Mouse (Mus musculus) gastrocnemius, postnatal 4 days (tissue): ENCODE results near the gene Hist1h4k. TPM values are rescaled to one million over a fixed set of nuclear protein-coding genes. Genes with fewer than 3 reads are reported as not detected.
"Not testable (repeated sequence)": the region's sequence is repeated elsewhere in the genome, so short reads cannot be mapped to it uniquely, and the experiment has no call there.

Experiments
- DNase-seq, 2 experiments: peaks; one replicate each; pipeline ENCODE4 v3.0.0; 2021 to 2022; ENCODE audit warnings: low spot score in 2 of 2, mixed read lengths in 2 of 2
- long read RNA-seq, 2 experiments: library from polyadenylated mRNA; stranded (forward); transcript quantifications; one replicate each; pipeline ENCODE4 v2.0.0; 2021
- total RNA-seq, 2 experiments: library from RNA; stranded (reverse); gene quantifications; 2 replicates each; pipeline ENCODE4 v1.2.3; 2021

Gene Hist1h4k
- total RNA-seq: 1,000 to 10,000 TPM in 1 of 2 experiments, 100 to 1,000 TPM in 1; 854 to 1,164 TPM
- long read RNA-seq, experiment 1: 0 reads
- long read RNA-seq, experiment 2, partial matches to known transcripts: 0 of 1 reads
- long read RNA-seq, experiment 2, other reads (novel, unspliced or antisense): 0 of 1 reads

DNA sequence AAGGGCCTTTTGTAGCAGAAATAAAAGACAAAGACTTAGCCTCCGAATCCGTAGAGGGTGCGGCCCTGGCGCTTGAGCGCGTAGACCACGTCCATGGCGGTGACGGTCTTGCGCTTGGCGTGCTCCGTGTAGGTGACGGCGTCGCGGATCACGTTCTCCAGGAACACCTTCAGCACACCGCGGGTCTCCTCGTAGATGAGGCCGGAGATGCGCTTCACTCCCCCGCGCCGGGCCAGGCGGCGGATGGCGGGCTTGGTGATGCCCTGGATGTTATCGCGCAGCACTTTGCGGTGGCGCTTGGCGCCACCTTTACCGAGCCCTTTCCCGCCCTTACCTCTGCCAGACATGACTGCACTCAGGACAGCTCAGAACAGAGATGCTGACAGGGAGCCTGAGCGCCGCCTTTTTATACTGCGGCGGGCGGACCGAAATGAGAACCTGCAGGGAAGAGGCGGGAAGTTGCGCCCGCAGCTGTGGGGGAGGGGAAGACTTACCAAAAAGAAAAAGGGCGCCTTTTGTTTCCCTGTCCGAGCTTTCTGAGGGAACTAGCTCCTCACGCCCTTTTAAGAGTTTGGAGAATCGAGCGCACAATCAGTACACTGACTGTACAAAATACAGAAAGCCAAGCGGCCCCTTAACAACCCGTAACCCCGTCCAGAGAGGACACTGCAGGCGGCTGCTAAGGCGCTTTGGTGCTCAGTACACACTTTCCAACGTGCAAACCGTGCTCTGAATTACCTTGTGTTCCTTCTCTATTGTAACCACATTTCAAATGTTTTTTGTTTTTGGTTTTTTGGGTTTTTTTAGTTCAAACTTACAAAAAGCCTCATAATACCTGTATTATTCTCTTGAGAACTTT is at the start of gene Hist1h4k:
TSS of gene Hist1h4k (minus strand) at position 347 of the 859 bp plus-strand sequence.
- peak; percentile 79 to 91 for DNase-seq

DNA sequence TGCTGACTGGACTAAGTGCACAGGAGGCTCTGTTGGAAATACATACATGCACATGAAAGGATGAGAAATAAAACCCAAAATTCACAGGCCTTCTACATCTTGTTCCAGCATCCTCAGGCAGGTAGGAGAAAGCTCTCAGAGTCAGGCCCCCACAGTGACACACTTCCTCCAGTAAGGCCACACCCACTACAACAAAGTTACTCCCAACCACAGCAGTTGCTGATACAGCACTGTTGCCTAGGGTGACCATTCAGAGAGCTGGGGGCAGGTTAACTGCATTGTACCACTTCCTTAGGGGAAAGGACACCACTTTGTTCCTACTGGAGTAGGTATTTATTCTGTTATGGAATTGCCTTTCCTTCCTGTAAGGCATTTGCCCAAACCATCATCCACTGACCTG is 46.9 kb upstream of the Hist1h4k start:
- not testable (repeated sequence) for DNase-seq

DNA sequence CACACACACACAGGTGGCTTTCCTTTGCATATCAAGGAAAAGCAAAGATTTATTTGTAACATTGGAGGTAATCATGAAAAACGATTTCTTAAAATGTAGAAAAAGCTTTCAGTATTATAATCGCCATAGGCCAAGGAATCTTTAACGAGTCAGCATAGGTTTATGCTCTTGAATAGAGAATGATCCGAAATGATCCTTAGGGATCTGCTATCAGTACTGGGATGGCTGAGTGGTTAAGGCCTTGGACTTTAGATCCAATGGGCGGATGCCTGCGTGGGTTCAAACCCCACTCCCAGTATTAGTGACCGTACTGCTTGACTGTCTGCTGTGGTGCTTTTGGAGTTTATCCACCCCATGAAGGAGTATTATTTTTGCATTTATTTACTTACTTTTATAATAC is 45.3 kb upstream of the Hist1h4k start:
- DNase-seq: no peak

DNA sequence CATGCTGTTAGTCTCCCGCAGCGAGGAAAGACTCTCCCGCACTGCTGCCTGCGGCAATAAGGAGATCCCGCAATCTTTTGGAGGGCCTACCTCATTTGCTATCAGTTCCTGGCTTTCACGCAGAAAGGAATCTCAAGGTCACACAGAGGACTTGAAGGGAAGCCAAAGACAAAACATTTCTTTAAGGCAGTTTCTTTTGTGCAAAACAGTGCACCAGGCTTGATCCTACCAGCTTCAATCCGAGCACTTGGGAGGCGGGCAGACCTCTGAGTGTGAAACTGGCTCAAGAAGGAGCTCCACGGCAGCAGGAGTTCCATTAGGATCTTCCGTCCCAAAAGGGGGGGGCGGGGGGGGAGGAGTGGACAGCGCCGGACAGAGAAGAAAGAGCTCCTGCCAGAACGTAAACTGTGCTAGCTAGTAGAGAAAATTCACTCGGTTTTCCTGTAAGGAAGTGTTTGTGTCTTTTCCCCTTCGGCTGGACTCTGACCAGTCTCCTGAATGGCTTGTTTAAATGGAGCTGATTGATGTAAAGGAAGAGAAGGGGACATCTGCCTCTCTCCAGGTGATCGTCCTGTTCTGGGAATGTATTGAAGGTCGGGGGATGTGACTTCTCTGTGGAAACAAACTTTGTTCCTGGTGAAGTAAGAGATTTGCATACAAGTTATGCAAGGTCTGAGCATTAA is 40.4 kb upstream of the Hist1h4k start:
- DNase-seq: no peak

DNA sequence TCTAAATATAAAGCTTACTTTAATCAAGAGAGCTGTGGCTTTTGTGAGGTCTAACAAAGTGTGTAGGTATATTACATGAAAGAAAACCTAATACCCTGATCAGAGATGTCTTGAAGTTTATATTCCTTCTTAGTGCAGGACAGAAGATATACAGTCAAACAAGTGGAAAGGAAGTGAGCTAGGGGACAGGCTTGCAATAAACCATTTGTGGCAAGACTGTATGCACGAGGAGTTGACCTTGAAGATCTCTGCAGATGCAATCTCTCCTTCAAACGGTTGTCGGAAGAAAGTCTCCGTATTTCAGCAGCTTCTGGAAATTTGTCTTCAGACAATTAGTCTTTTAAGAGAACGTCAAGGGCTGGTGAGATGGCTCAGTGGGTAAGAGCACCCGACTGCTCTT is 39.6 kb upstream of the Hist1h4k start:
- no peak for DNase-seq

DNA sequence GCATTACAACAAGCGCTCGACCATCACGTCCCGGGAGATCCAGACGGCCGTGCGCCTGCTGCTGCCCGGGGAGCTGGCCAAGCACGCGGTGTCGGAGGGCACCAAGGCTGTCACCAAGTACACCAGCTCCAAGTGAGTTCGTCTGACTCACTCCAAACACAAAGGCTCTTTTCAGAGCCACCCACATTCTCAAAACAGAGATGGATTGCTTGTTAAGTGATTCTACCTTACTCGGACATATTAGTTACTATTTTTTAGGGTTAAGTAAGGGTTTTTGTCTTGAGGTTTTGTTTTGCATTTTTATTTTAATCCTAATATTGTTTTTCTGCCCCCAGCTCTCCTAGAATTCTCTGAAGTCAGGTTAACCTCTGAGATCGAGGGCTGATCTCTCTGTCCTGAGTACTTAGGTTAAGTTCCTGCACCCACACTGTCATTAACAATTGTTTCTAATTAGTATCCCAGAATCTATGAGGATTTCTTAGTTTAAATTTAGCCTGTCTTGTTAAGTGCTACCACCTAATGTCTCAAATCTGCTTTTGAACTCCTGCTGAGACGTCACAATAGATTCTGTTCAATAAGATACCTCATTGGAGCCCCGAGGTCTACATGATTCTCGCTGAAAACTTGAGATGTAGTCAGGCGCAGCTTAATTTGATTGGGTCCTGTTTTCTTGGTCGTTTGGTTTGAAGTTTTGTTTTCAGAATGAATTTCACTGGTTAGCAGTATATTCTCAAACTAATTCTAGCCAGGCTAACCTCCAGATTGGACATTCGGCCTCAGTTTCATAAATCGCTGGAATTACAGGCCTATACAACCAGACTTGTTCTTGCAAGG is 37.7 kb upstream of the Hist1h4k start:
- DNase-seq: no peak

DNA sequence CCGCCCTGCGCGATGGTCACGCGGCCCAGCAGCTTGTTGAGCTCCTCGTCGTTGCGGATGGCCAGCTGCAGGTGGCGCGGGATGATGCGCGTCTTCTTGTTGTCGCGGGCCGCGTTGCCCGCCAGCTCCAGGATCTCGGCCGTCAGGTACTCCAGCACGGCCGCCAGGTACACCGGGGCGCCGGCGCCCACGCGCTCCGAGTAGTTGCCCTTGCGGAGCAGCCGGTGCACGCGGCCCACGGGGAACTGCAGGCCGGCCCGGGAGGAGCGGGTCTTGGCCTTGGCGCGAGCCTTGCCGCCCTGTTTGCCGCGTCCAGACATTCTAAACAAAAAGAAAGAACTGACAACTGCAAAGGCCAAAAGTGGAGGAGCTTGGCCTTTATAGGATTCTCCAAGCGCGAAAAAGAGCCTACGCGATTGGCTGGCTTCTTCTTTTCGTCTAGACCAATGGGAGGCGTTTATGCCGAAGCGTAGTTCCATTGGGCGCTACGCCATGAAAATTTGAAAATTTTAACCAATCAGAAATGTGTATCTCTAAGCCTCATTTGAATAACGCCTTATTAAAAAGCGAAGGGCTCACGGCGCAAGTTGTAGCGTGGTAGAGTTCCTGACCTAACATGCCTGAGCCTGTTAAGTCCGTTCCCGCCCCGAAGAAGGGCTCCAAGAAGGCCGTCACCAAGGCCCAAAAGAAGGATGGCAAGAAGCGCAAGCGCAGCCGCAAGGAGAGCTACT is 36.8 kb upstream of the Hist1h4k start, which contains the start of the genes Hist1h2an and Hist1h2bp:
TSS of gene Hist1h2an (minus strand) at position 320 of the 731 bp plus-strand sequence.
TSS of gene Hist1h2bp (plus strand) at position 563 of the 731 bp plus-strand sequence.
- peak; percentile 65 to 83 for DNase-seq

DNA sequence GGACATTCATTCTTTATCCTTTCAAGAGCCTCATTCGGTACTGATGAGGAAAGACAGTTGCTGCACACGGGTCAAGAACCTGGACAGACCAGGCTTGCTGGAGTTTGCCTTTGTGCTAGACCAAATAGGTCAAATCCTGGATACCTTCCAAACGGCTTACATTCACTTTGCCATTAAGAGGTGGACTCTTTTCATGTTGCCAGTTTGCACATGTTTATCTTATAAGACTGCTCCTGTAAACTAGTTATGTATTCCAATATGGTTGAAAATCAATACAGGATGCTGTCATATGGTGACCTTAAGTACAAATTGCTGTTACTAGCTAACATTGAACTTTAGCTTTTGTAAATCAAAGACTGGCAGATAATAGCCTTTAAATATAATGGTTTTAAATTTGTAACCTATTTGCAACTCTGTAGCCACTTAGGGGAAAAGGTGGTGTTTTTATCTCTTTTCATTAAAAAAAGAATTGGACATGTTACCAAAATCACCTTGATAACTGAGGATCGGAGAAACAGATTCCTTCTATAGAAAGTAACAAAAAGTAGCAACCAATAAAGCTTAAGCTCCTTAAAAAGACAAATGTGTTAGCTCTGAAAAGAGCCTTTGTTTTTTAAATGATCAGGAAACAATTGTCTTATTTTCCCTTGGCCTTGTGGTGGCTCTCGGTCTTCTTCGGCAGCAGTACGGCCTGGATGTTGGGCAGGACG is 36.0 kb upstream of the Hist1h4k start:
- no peak for DNase-seq

DNA sequence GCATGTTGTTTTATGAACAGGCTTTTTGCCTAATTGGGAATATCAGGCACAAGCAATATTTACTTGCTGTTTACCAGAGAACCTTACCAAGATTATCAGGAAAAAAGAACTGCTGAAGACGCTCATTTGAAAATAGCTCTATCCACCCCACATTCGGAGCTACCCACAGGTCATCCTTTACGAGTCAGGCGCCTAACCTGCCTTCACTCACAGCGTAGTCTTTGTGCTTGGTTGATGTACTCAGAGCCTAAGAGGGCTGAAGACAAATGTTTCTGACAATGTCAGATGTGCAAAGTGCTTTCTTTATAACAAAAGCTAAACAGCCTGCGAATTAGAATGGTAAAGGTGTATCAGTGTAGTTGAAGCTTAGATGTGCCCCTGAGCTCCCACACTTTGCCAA is 34.0 kb upstream of the Hist1h4k start:
- DNase-seq: no peak

DNA sequence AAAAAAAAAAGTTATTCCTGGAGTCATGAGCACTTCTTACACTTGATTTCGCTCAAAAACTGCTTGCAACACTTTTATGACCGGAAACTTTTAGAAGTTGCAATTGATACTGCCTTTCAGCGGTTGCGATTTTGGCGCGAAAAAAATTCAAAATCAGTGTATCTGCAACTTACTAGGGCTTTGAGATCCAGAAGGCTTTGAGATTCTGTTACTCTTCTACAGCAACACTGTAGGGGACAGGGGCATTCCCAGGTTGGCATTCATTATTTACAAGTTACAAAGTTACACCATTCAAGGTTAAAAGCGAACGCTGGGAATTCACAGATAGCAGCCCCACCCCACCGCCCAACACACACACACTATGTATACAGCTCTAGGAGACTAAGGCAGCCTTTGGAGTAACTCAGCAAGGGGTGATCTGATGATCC is 33.4 kb upstream of the Hist1h4k start:
- no peak for DNase-seq

DNA sequence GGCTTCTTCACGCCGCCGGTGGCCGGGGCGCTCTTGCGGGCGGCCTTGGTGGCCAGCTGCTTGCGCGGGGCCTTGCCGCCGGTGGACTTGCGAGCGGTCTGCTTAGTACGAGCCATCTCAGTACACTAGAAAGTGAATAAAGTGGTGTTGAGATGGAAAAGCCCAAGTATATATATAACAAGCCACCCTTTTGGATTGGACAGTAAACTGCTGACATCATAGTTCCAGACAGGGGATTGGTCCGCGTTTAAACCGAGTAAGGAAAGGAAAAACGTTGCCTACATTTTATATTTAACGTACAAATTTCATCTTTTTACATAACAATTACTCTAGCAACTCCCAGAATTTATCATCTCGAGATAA is 32.9 kb upstream of the Hist1h4k start, which contains the start of gene Hist1h3i:
TSS of gene Hist1h3i (minus strand) at position 116 of the 363 bp plus-strand sequence.
- DNase-seq: peak in 1 of 2 experiments; percentile 39

DNA sequence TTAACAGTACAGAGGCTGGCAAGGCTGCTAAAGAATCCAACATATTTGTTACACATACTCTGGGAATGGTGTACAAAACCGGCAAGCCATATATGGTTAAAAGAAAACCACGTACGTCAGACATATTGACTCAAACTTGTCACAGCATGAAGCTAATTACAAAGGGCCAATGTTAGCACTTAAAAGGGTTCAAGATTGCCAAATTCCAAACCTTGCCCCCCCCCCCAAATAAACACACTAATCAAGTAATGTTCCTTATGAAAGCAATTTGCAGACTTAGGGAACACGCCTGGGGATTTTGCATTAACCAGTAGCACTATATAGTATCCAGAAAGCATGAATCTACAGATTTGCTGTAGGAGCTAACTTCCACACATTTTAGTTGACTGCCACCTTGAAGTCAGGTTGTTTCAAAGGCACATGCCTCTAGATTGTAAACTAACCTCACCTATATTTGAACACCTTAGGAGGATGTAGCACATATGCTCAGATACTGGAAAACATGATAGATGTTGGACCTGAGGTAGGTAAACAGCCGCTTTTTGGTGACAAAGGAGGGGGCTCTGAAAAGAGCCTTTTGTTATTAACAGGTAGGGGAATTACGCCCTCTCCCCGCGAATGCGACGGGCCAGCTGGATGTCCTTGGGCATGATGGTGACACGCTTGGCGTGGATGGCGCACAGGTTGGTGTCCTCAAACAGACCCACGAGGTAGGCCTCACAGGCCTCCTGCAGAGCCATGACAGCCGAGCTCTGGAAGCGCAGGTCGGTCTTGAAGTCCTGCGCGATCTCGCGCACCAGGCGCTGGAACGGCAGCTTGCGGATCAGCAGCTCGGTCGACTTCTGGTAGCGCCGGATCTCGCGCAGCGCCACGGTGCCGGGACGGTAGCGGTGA is 32.3 kb upstream of the Hist1h4k start:
- DNase-seq: not testable (repeated sequence)

DNA sequence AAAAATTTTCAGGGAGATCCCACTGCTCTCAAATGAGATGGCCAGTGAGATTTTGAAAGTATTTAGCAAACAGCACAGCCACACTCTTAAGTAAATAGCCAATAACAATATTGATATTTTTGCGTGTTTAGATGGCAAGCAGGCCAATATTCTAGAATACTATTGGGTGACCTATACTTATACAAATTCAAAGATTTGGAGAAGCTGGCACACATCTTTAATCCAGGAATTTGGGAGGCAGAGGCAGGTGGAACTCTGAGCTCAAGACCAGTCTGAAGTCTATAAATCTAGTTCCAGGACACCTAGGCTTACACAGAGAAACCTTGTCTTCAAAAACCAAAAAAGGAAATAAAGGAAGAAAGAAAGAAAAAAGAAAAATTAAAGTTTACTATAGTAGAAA is 31.3 kb upstream of the Hist1h4k start:
- no peak for DNase-seq

DNA sequence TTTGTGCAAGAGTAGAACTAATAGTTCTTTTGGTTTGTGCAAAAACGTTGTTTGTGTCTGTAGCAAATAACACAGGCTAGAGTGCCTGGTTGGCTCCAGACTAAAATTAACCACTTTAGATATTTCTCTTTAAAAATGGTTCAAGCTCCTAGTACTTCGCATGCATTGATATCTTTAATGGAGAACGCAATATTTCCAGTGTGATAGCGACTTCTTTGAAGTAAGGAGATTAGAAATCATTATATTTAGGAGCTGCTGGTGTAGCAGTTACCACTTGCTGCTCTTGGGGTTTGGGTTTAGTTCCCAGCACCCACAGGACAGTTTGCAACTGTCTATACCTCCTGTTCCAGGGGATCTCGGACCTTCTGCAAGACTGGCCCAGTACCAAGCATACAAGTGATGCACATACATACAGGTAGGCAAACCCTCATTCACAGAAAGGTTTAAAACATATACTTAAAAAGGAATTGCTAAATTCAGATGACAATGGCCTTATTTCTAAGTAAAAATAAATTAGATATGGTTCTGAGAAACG is 30.8 kb upstream of the Hist1h4k start:
- no peak for DNase-seq

DNA sequence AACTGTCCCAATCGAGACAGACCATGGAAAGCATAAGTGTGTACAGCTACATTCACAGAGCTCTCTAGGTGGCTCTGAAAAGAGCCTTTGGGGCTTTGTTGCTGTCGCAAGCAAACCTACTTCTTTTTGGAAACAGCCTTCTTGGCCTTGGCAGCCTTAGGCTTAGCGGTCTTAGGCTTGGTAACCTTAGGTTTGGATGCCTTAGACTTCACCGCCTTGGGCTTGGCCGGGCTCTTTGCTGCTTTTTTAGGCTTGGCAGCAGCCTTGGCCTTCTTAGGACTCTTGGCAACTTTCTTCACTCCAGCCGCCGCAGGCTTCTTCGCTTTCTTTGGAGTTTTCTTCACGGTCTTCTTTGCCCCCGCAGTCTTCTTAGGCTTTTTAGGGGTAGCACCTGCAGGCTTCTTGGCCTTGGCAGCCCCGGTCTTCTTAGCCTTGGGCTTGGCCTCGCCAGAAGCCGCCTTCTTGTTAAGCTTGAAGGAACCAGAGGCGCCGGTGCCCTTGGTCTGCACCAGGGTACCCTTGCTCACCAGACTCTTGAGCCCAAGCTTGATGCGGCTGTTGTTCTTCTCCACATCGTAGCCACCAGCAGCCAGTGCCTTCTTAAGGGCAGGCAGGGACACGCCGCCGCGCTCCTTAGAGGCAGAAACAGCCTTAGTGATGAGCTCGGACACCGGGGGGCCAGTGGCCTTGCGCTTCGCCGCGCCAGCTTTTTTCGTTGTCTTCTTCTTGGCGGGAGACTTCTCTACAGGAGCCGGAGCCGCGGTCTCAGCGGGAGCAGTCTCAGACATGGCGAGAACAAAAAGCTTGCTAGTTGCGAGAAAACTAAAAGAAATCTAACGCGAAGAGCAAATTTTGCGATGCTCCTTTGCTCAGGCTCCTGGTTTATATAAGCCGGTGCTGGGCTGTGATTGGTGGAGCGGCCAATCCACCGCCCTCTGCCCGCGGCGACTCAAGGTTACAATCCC is 29.7 kb upstream of the Hist1h4k start, which contains the start of gene Hist1h1b:
TSS of gene Hist1h1b (minus strand) at position 859 of the 965 bp plus-strand sequence.
- peak in 1 of 2 experiments; percentile 58 for DNase-seq

DNA sequence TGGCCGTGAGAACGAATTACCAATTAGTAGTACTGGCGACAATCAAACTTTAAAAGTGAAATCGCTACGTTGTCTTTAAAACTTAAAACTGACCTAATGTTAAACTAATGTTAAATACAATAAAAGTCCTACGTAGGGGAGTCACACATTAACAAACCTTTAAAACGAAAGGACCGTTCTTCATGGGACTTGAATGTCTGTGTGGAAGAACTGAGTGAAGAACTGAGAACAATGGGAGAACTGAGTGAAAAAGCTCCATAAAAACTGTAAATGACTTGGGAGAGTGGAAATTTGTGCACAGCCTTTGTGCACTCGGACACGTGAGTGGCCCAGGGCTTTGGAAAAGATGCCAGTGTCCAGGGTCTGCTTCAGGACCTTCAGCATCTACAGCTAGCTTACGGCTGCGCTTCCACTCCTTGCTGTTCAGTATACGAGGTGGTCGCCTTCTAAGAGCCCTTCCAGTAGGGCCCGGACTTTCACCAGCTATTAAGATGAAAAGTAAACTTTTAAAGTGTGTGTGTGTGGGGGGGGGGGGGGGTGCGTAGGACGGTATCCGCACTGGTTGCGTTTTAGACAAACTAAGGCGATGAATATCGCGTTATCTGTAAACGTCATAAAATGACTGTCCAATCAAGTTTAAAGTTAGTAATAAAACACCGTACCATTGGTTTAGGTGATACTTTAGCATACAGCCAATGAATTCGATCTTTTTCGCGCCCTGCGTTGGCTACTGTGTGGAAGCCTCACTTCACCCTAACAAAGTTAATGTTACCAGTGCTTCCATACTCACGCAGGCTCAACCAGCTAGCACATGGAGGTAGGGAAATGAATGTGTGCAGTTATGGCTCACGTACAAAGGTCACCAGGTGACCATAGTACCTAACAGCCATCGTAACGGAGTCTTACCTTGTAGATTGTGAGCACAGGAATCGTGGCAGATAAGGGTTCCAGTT is 28.8 kb upstream of the Hist1h4k start:
- DNase-seq: peak in 1 of 2 experiments; percentile 60
